Mouse (Mus musculus) kidney, adult 2 months (tissue): ENCODE data around the gene Ston2.

Experiments used
- CTCF ChIP-seq: fragments of 200-500 bp; conservative IDR thresholded peaks from 2 replicates; pipeline ENCODE4 v1.5.1; 2011; ENCODE audit warnings: low read depth, mild to moderate bottlenecking, control low read depth, low read length, moderate library complexity, mixed read lengths; ENCODE audit not compliant: insufficient read depth, insufficient read length
- POLR2A ChIP-seq: fragments of 200-500 bp; IDR thresholded peaks from one replicate; pipeline ENCODE4 v1.6.1; 2011; ENCODE audit warnings: low read depth, low read length, control low read depth

GRCm38 (mm10) chr12:91607678-91608077 is 180.5 kb downstream of the Ston2 start:
- TF ChIP-seq CTCF (no peak), POLR2A (no peak)
